Mouse (Mus musculus) heart, adult 2 months (tissue): ENCODE data around the gene Morc4. TPM values are rescaled to one million over a fixed set of nuclear protein-coding genes. Genes with fewer than 3 reads are reported as not detected.
A peak's percentile ranks its signal among the peaks of the same experiment; 100 is the strongest.

ENCODE experiments used
- DNase-seq, 2 experiments: peaks; one replicate each; pipeline ENCODE4 v3.0.0; 2021
- H3K27ac ChIP-seq: fragments of 200-600 bp; 2 replicates; pipeline ENCODE4 v1.8.1; 2022
- H3K27me3 ChIP-seq: fragments of 200-500 bp; 2 replicates; pipeline ENCODE4 v1.6.1; 2012; ENCODE audit warnings: mild to moderate bottlenecking, low read length, inconsistent platforms, mixed read lengths; ENCODE audit not compliant: control insufficient read depth, insufficient read depth
- H3K36me3 ChIP-seq: fragments of 200-500 bp; 2 replicates; pipeline ENCODE4 v1.6.1; 2012; ENCODE audit warnings: low read length, inconsistent platforms; ENCODE audit not compliant: control insufficient read depth, insufficient read depth
- H3K4me1 ChIP-seq: fragments of 200-500 bp; 2 replicates; pipeline ENCODE4 v1.6.1; 2011; ENCODE audit warnings: low read length; ENCODE audit not compliant: control insufficient read depth, insufficient read depth
- H3K4me3 ChIP-seq: fragments of 200-600 bp; 2 replicates; pipeline ENCODE4 v1.8.1; 2022
- H3K79me2 ChIP-seq: fragments of 200-500 bp; replicated peaks from 2 replicates; pipeline ENCODE4 v1.6.1; 2012; ENCODE audit warnings: mild to moderate bottlenecking, inconsistent platforms, low read length, moderate library complexity, mixed read lengths; ENCODE audit not compliant: control insufficient read depth, insufficient read depth
- H3K9ac ChIP-seq: fragments of 200-500 bp; 2 replicates; pipeline ENCODE4 v1.6.1; 2012; ENCODE audit warnings: low read depth, mild to moderate bottlenecking, control low read depth, inconsistent platforms, low read length, mixed read lengths
- CTCF ChIP-seq: fragments of 200-600 bp; IDR thresholded peaks from 2 replicates; pipeline ENCODE4 v1.8.1; 2022; ENCODE audit warnings: antibody characterized with exemption, mild to moderate bottlenecking, moderate library complexity
- EP300 ChIP-seq: fragments of 200-500 bp; IDR thresholded peaks from 2 replicates; pipeline ENCODE4 v1.6.1; 2011; ENCODE audit warnings: low read depth, low read length, control low read depth; ENCODE audit not compliant: insufficient read depth
- POLR2A ChIP-seq: fragments of 200-500 bp; IDR thresholded peaks from 2 replicates; pipeline ENCODE4 v1.6.1; 2011; ENCODE audit warnings: mild to moderate bottlenecking, low read depth, low read length, control low read depth; ENCODE audit not compliant: insufficient read depth
- WGBS: fragments of 180-500 bp; shearing (Covaris S2); methylation state at CpG from one replicate; pipeline ENCODE4 v1.1.7; 2018; 5-methylcytosine and 5-hydroxymethylcytosine counted together
- intact Hi-C: fragments of 180-260 bp; cut with DNase I; formaldehyde crosslinking; loops from one replicate; pipeline ENCODE4 v1.15.1; 2025
- polyA plus RNA-seq: library from polyadenylated mRNA; depleted of rRNA; stranded (reverse); fragments of >200 nt; gene quantifications from 2 replicates; pipeline ENCODE4 v1.2.3, GENCODE M21; 2012; rRNA removed
- total RNA-seq, 2 experiments: library from RNA; stranded (reverse); gene quantifications; 2 replicates each; pipeline ENCODE4 v1.2.3; 2021

The Morc4 gene
- total and polyA plus RNA-seq, 3 experiments, result 1.7 to 5.4 (median 3.3) TPM

DNA sequence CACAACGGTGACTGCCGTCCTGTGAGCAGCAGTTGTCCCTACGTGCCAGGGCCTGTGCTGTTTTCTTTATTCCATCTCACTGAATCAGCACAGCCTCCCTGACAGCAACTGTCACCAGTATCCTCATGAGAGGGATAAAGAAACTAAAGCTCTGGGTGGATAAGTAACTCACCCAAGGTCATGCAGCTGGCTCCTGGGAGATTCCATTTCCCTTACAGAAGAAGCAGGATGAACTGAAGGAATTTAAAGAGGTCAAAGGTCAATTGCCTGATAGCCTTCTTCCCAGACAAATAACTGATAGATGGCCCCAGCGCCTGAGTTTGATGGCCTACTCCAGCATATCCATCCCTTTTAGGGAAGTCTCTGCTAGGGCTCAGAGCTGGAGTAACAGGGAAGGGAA is 94.1 kb downstream of the Morc4 start:
- no peaks in the 10 kb centered on the region for H3K27me3 ChIP-seq
- intact Hi-C loops, result no loop called here
- no peak for DNase-seq
- no peaks in the 10 kb centered on the region for H3K79me2 ChIP-seq
- no peak for TF ChIP-seq POLR2A
- TF ChIP-seq EP300, result no peak
- no peak for TF ChIP-seq CTCF
- H3K36me3 ChIP-seq, result no peaks in the 10 kb centered on the region
- no peak overlapping the region for H3K27ac ChIP-seq
- H3K9ac ChIP-seq, result no peak overlapping the region
- 73% methylated on average over 4 of the region's 4 CpGs for WGBS
- H3K4me3 ChIP-seq, result no peak overlapping the region
- peaks cover 2% of the 10 kb centered on the region; the same call in 1 of the 2 replicates for H3K4me1 ChIP-seq

DNA sequence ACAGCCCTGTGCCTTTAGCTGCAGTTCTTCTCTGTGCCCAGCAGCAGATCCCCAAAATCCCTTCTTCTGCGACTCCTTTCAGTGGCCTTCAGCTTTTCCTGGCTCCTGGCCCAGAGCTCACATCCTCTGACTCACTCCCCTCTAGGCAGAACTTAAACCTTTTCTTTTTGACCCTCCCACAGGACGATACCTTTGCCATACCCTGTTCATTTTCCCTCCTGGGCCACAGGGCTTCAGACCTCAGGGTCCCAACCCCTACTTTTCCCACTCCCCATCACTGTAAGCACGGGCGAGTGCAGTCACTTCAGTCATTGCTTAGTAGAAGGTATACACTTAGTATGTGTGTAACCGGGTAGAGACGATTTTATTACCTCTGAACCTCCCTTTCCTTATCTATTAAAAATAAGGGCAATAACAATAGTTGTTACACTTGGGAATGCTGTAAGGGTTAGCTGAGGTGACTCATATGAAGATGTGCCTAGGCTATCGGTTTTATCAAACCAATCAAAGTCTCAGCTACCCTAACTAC is 96.3 kb downstream of the Morc4 start:
- intact Hi-C loops, result loop anchor here (2.0 kb wide), 1 partner anchor 58 kb away; no protein-coding TSS in a partner anchor
- Histone ChIP-seq H3K9ac (no peak overlapping the region), H3K27ac (no peak overlapping the region), H3K4me1 (peaks cover 2% of the 10 kb centered on the region; the same call in 1 of the 2 replicates), H3K79me2 (no peaks in the 10 kb centered on the region), H3K27me3 (no peaks in the 10 kb centered on the region), H3K4me3 (no peak overlapping the region), H3K36me3 (no peaks in the 10 kb centered on the region)
- DNase-seq, result peak in 1 of 2 experiments; percentile 4
- TF ChIP-seq EP300, result no peak
- 44% methylated on average over 7 of the region's 7 CpGs for WGBS

DNA sequence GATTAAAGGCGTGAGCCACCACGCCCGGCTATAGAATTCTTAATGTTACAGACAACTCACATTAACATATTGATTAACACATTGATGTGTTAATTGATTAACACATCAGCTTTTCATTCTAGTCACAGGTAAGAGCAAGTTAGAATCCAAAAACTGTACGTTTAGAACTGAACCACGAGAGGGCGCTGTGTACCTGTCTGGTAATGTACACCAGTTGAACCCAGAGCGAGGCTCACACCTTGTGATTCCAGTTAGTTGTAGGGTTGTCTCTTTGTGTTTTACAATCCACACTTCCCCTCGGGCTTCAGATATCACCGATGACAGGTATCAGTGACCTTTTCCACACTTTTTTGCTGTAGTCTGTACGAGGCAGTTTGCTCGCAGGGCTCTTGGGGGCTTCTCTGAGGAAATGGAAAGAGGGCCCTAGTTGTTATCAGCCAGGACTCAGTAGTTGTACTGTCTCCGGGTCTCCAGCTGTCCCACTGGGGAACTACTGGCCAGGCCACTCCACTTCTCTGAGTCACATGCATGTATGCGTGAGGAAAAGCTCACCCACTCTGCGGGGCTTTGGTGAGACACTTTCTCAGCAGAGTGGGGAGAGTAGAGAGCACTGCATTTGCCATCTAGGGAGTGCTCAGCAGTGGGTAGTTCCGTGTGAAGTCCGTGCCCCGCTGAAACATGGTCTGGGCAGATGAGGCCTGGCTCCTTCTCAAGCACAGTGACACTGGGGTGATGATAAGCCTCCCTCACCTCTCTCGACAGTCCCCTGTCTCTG is 97.0 kb downstream of the Morc4 start:
- TF ChIP-seq POLR2A, result no peak
- no peak for TF ChIP-seq EP300
- TF ChIP-seq CTCF, result peak; percentile 74
- Histone ChIP-seq H3K36me3 (no peaks in the 10 kb centered on the region), H3K4me3 (no peak overlapping the region), H3K79me2 (no peaks in the 10 kb centered on the region), H3K27me3 (no peaks in the 10 kb centered on the region), H3K9ac (no peak overlapping the region), H3K27ac (no peak overlapping the region), H3K4me1 (peaks cover 2% of the 10 kb centered on the region; the same call in 1 of the 2 replicates)
- WGBS, result 22% methylated on average over 18 of the region's 18 CpGs
- peak; percentile 7 to 31 for DNase-seq
- intact Hi-C loops, result loop anchor here (2.0 kb wide), 1 partner anchor 58 kb away; no protein-coding TSS in a partner anchor

Other genes starting within 250 kb of the Morc4 start
- gene Tbc1d8b, start 186.7 kb downstream of the Morc4 start, total RNA-seq, result 1 to 10 TPM; 4.9 to 6.3 TPM
- 1.2 and 3.2 TPM in 2 replicates for gene Tbc1d8b, start 186.7 kb downstream of the Morc4 start, polyA plus RNA-seq
- not detected for gene Gm15013, start 157.2 kb downstream of the Morc4 start, total RNA-seq
- 0.29 TPM in 1 of 2 replicates, not detected in the other for gene Gm15013, start 157.2 kb downstream of the Morc4 start, polyA plus RNA-seq
- not detected for gene Ripply1, start 89.3 kb downstream of the Morc4 start, total RNA-seq
- not detected in 2 replicates for gene Ripply1, start 89.3 kb downstream of the Morc4 start, polyA plus RNA-seq
- gene Cldn2, start 70.8 kb downstream of the Morc4 start, total RNA-seq, result not detected
- gene Cldn2, start 70.8 kb downstream of the Morc4 start, polyA plus RNA-seq, result 0.16 TPM in 1 of 2 replicates, not detected in the other
- gene Rbm41, start 126.9 kb upstream of the Morc4 start, total RNA-seq, result 1 to 10 TPM; 4.8 to 5.3 TPM
- 0.66 and 1.6 TPM in 2 replicates for gene Rbm41, start 126.9 kb upstream of the Morc4 start, polyA plus RNA-seq
- not detected for gene Nup62cl, start 191.0 kb upstream of the Morc4 start, total RNA-seq
- gene Nup62cl, start 191.0 kb upstream of the Morc4 start, polyA plus RNA-seq, result 0.20 and 0.51 TPM in 2 replicates
- gene Pih1h3b, start 191.2 kb upstream of the Morc4 start, total RNA-seq, result not detected
- not detected in 2 replicates for gene Pih1h3b, start 191.2 kb upstream of the Morc4 start, polyA plus RNA-seq